Mouse (Mus musculus): ENCODE results near the gene Rhoc. TPM values are rescaled to one million over a fixed set of nuclear protein-coding genes. Genes with fewer than 3 reads are reported as not detected.
A peak's percentile ranks its signal among the peaks of the same experiment; 100 is the strongest.
"Not testable (repeated sequence)": the region's sequence is repeated elsewhere in the genome, so short reads cannot be mapped to it uniquely, and the experiment has no call there.

Gene Rhoc
- 104 and 105 TPM in 2 replicates for polyA plus RNA-seq (2014; fragmentation: Nextera tagmentation; extraction: Ambion mirVana)

GRCm38 (mm10) chr3:104788075-104788474 is at the start of gene Rhoc:
Rhoc (plus strand) TSS chr3:104788375.
- DNase-seq (ENCODE audit: low spot score) (no peak), ATAC-seq (ENCODE audit: insufficient read depth, low FRiP score, low TSS enrichment) (no peak)
- peaks cover 15% of the 10 kb centered on the region for H3K27me3 ChIP-seq (ENCODE audit: control insufficient read depth, insufficient read depth, low read length)
- H3K4me1 ChIP-seq (ENCODE audit: control insufficient read depth, insufficient read depth, low read length) = peaks cover 19% of the 10 kb centered on the region
- WGBS = 39% methylated on average over 3 of the region's 3 CpGs
- no peaks in the 10 kb centered on the region for H3K9me3 ChIP-seq (ENCODE audit: control insufficient read depth, low read length)
- H3K4me3 ChIP-seq (ENCODE audit: low read depth, low read length) = peak within 1 kb of the TSS; percentile 59
- peaks cover 2% of the 10 kb centered on the region; the same call in 1 of the 2 replicates for H3K36me3 ChIP-seq (ENCODE audit: control insufficient read depth, insufficient read depth, low read length)
- peak within 1 kb of the TSS; percentile 76 for H3K4me2 ChIP-seq (ENCODE audit: low read depth)
- peak within 1 kb of the TSS; percentile 39; the same call in 1 of the 2 replicates for H3K27ac ChIP-seq (ENCODE audit: low read depth, low read length)
- peak within 1 kb of the TSS; percentile 59 for H3K9ac ChIP-seq (ENCODE audit: low read length)

DNA sequence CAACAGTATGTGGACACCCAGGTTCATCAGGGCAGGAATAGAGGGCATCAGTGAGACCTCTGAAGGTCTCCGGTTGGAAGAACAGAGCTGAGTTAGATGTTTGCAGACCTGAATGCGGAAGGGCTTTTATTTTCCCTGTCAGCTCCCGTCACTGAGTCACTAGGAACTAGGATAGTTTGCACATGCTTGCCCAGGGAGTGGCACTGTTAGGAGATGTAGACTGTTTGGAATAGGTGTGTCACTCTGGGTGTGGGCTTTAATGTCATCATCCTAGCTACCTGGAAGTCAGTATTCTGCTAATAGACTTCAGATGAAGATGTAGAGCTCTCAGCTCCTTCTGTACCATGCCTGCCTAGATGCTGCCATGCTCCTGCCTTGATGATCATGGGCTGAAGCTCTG is 46.2 kb upstream of the Rhoc start:
- no peak overlapping the region for H3K27ac ChIP-seq (ENCODE audit: low read depth, low read length)
- H3K9ac ChIP-seq (ENCODE audit: low read length) = no peak overlapping the region
- no peak for ATAC-seq (ENCODE audit: insufficient read depth, low FRiP score, low TSS enrichment)
- no peaks in the 10 kb centered on the region for H3K9me3 ChIP-seq (ENCODE audit: control insufficient read depth, low read length)
- no peak overlapping the region for H3K4me2 ChIP-seq (ENCODE audit: low read depth)
- H3K4me3 ChIP-seq (ENCODE audit: low read depth, low read length) = no peak overlapping the region
- no peak for DNase-seq (ENCODE audit: low spot score)
- no peaks in the 10 kb centered on the region for H3K4me1 ChIP-seq (ENCODE audit: control insufficient read depth, insufficient read depth, low read length)
- no peaks in the 10 kb centered on the region for H3K36me3 ChIP-seq (ENCODE audit: control insufficient read depth, insufficient read depth, low read length)
- no peaks in the 10 kb centered on the region for H3K27me3 ChIP-seq (ENCODE audit: control insufficient read depth, insufficient read depth, low read length)
- 87% methylated on average over 3 of the region's 3 CpGs for WGBS

- Histone ChIP-seq H3K9ac (ENCODE audit: low read length) (no peak overlapping the region), H3K4me1 (ENCODE audit: control insufficient read depth, insufficient read depth, low read length) (no peaks in the 10 kb centered on the region), H3K9me3 (ENCODE audit: control insufficient read depth, low read length) (no peaks in the 10 kb centered on the region), H3K27ac (ENCODE audit: low read depth, low read length) (no peak overlapping the region), H3K4me2 (ENCODE audit: low read depth) (no peak overlapping the region), H3K4me3 (ENCODE audit: low read depth, low read length) (no peak overlapping the region), H3K27me3 (ENCODE audit: control insufficient read depth, insufficient read depth, low read length) (no peaks in the 10 kb centered on the region), H3K36me3 (ENCODE audit: control insufficient read depth, insufficient read depth, low read length) (no peaks in the 10 kb centered on the region)
- DNase-seq (ENCODE audit: low spot score) = no peak
- WGBS = 50% methylated on average over 1 of the region's 1 CpGs
- no peak for ATAC-seq (ENCODE audit: insufficient read depth, low FRiP score, low TSS enrichment)
Observed at GRCm38 (mm10) chr3:104743161-104743560, 45.0 kb upstream of the Rhoc start.

- no peaks in the 10 kb centered on the region for H3K27me3 ChIP-seq (ENCODE audit: control insufficient read depth, insufficient read depth, low read length)
- H3K9ac ChIP-seq (ENCODE audit: low read length) = no peak overlapping the region
- no peak overlapping the region for H3K4me3 ChIP-seq (ENCODE audit: low read depth, low read length)
- no peaks in the 10 kb centered on the region for H3K9me3 ChIP-seq (ENCODE audit: control insufficient read depth, low read length)
- no peak for ATAC-seq (ENCODE audit: insufficient read depth, low FRiP score, low TSS enrichment)
- no peaks in the 10 kb centered on the region for H3K36me3 ChIP-seq (ENCODE audit: control insufficient read depth, insufficient read depth, low read length)
- no peaks in the 10 kb centered on the region for H3K4me1 ChIP-seq (ENCODE audit: control insufficient read depth, insufficient read depth, low read length)
- no peak overlapping the region for H3K27ac ChIP-seq (ENCODE audit: low read depth, low read length)
- WGBS = 79% methylated on average over 1 of the region's 1 CpGs
- H3K4me2 ChIP-seq (ENCODE audit: low read depth) = no peak overlapping the region
- no peak for DNase-seq (ENCODE audit: low spot score)
Observed at GRCm38 (mm10) chr3:104743864-104744263, 44.3 kb upstream of the Rhoc start.

GRCm38 (mm10) chr3:104752845-104753244 is 35.3 kb upstream of the Rhoc start:
- not testable (repeated sequence) for H3K4me2 ChIP-seq (ENCODE audit: low read depth); H3K36me3 ChIP-seq (ENCODE audit: control insufficient read depth, insufficient read depth, low read length); H3K27me3 ChIP-seq (ENCODE audit: control insufficient read depth, insufficient read depth, low read length); ATAC-seq (ENCODE audit: insufficient read depth, low FRiP score, low TSS enrichment); H3K4me3 ChIP-seq (ENCODE audit: low read depth, low read length); H3K4me1 ChIP-seq (ENCODE audit: control insufficient read depth, insufficient read depth, low read length); H3K9me3 ChIP-seq (ENCODE audit: control insufficient read depth, low read length); H3K27ac ChIP-seq (ENCODE audit: low read depth, low read length); H3K9ac ChIP-seq (ENCODE audit: low read length); DNase-seq (ENCODE audit: low spot score)
- 15% methylated on average over 25 of the region's 25 CpGs for WGBS

DNA sequence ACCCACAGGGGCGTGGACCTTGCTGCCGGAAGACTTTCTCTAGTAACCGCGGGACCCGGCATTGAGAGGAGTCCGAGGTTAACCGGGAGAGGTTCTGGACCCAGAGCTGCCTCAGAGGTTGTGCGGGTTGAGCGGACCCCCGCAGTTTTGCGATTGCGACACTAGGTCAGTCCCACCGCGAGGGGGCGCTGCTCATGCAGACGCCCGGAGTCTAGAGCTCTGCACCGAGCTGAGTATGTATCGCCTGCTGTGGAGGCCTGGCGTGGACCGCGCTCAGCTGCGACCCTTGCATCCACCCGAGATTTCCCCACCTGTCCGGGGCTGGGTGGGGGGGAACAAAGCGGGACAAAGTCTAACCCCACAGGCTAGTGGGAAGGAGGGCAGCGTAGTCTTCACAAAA is 29.8 kb upstream of the Rhoc start:
- H3K4me3 ChIP-seq (ENCODE audit: low read depth, low read length) = peak overlapping the region; percentile 32
- WGBS = 2% methylated on average over 27 of the region's 27 CpGs
- peak overlapping the region; percentile 65 for H3K4me2 ChIP-seq (ENCODE audit: low read depth)
- no peaks in the 10 kb centered on the region for H3K9me3 ChIP-seq (ENCODE audit: control insufficient read depth, low read length)
- ATAC-seq (ENCODE audit: insufficient read depth, low FRiP score, low TSS enrichment) (peak; percentile 88), DNase-seq (ENCODE audit: low spot score) (peak; percentile 88)
- no peaks in the 10 kb centered on the region; the same call in 1 of the 2 replicates for H3K27me3 ChIP-seq (ENCODE audit: control insufficient read depth, insufficient read depth, low read length)
- H3K36me3 ChIP-seq (ENCODE audit: control insufficient read depth, insufficient read depth, low read length) = no peaks in the 10 kb centered on the region
- H3K27ac ChIP-seq (ENCODE audit: low read depth, low read length) = no peak overlapping the region
- H3K4me1 ChIP-seq (ENCODE audit: control insufficient read depth, insufficient read depth, low read length) = no peaks in the 10 kb centered on the region
- peak overlapping the region; percentile 45 for H3K9ac ChIP-seq (ENCODE audit: low read length)

GRCm38 (mm10) chr3:104758869-104759268 is 29.3 kb upstream of the Rhoc start:
- H3K27ac ChIP-seq (ENCODE audit: low read depth, low read length) = no peak overlapping the region
- H3K9me3 ChIP-seq (ENCODE audit: control insufficient read depth, low read length) = no peaks in the 10 kb centered on the region
- WGBS = 11% methylated on average over 5 of the region's 5 CpGs
- H3K4me3 ChIP-seq (ENCODE audit: low read depth, low read length) = peak overlapping the region; percentile 32
- H3K9ac ChIP-seq (ENCODE audit: low read length) = peak overlapping the region; percentile 45
- peak overlapping the region; percentile 65 for H3K4me2 ChIP-seq (ENCODE audit: low read depth)
- ATAC-seq (ENCODE audit: insufficient read depth, low FRiP score, low TSS enrichment) (peak; percentile 22; the same call in 1 of the 2 replicates), DNase-seq (ENCODE audit: low spot score) (no peak)
- H3K27me3 ChIP-seq (ENCODE audit: control insufficient read depth, insufficient read depth, low read length) = no peaks in the 10 kb centered on the region; the same call in 1 of the 2 replicates
- H3K4me1 ChIP-seq (ENCODE audit: control insufficient read depth, insufficient read depth, low read length) = no peaks in the 10 kb centered on the region
- H3K36me3 ChIP-seq (ENCODE audit: control insufficient read depth, insufficient read depth, low read length) = no peaks in the 10 kb centered on the region

DNA sequence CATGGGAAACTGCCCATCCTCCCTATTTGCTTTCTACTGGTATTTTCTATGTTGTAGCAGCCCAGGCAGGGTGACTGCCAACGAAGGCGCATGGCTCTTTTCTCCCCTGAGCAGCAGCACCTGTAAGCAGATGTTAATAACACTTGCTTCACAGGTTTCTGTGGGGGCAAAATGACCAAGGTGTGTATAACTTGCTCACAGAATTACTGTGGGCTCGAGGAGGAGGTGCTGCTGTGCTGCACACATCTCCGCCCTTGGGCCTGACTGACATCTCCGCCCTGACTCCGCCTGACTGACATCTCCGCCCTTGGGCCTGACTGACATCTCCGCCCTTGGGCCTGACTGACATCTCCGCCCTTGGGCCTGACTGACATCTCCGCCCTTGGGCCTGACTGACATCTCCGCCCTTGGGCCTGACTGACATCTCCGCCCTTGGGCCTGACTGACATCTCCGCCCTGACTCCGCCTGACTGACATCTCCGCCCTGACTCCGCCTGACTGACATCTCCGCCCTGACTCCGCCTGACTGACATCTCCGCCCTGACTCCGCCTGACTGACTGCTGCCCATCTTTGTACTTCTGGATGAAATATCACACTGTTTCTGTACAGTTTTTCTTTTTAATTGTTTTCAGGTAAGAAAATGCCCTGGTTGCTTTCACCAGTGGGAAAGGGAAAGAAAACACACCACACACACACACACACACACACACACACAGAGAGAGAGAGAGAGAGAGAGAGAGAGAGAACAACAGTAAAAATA is 25.9 kb upstream of the Rhoc start:
- H3K27ac ChIP-seq (ENCODE audit: low read depth, low read length); H3K4me1 ChIP-seq (ENCODE audit: control insufficient read depth, insufficient read depth, low read length); H3K36me3 ChIP-seq (ENCODE audit: control insufficient read depth, insufficient read depth, low read length); DNase-seq (ENCODE audit: low spot score); H3K27me3 ChIP-seq (ENCODE audit: control insufficient read depth, insufficient read depth, low read length); H3K9ac ChIP-seq (ENCODE audit: low read length); H3K4me3 ChIP-seq (ENCODE audit: low read depth, low read length); ATAC-seq (ENCODE audit: insufficient read depth, low FRiP score, low TSS enrichment); H3K9me3 ChIP-seq (ENCODE audit: control insufficient read depth, low read length); H3K4me2 ChIP-seq (ENCODE audit: low read depth): not testable (repeated sequence)
- 29% methylated on average over 17 of the region's 20 CpGs for WGBS

DNA sequence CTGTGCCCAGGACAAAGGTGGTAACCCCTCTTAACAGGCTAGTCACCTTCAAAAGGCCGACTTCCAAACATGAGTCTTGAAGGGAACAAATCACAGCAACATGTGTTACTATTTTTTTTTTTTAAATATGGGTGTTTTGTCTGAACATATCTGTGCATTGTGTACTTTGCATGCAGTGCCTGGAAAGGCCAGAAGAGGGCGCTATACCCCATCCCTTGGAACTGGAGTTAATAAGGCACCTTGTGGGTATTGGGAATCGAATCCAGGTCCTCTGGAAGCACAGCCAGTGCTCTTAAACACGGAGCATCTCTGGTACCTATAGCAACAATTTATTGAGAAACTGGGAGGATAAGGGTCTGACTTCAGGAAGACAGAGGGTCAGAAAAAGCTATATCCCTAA is 23.2 kb upstream of the Rhoc start:
- Histone ChIP-seq H3K4me1 (ENCODE audit: control insufficient read depth, insufficient read depth, low read length) (no peaks in the 10 kb centered on the region), H3K4me3 (ENCODE audit: low read depth, low read length) (no peak overlapping the region), H3K27ac (ENCODE audit: low read depth, low read length) (no peak overlapping the region), H3K9ac (ENCODE audit: low read length) (no peak overlapping the region), H3K9me3 (ENCODE audit: control insufficient read depth, low read length) (no peaks in the 10 kb centered on the region), H3K27me3 (ENCODE audit: control insufficient read depth, insufficient read depth, low read length) (no peaks in the 10 kb centered on the region; the same call in 1 of the 2 replicates), H3K4me2 (ENCODE audit: low read depth) (no peak overlapping the region), H3K36me3 (ENCODE audit: control insufficient read depth, insufficient read depth, low read length) (no peaks in the 10 kb centered on the region)
- peak; percentile 48 for DNase-seq (ENCODE audit: low spot score)
- ATAC-seq (ENCODE audit: insufficient read depth, low FRiP score, low TSS enrichment) = no peak
- WGBS = 26% methylated on average over 4 of the region's 4 CpGs
